Mouse (Mus musculus) lung, postnatal 0 days (tissue): ENCODE data around the gene Hnf4a. TPM values are rescaled to one million over a fixed set of nuclear protein-coding genes. Genes with fewer than 3 reads are reported as not detected.

Experiments
- ATAC-seq: fragments of 200-750 bp; cut with Nextera tagmentation; 2 replicates; pipeline ENCODE4 v1.8.0; 2017; ENCODE audit warnings: moderate library complexity
- DNase-seq: peaks from one replicate; pipeline ENCODE4 v3.0.0-alpha.2; 2016; ENCODE audit warnings: low spot score
- H3K27ac ChIP-seq: fragments of 300-500 bp; sonication (generic); 2 replicates; pipeline ENCODE4 v1.5.1; 2014; ENCODE audit warnings: antibody characterized with exemption, mild to moderate bottlenecking, low read length, mixed read lengths
- H3K27me3 ChIP-seq: fragments of 300-500 bp; sonication (generic); replicated peaks from 2 replicates; pipeline ENCODE4 v1.6.1; 2014; ENCODE audit warnings: low read length, mixed read lengths; ENCODE audit not compliant: insufficient read depth
- H3K36me3 ChIP-seq: fragments of 300-500 bp; sonication (generic); 2 replicates; pipeline ENCODE4 v1.6.1; 2014; ENCODE audit warnings: low read length, mixed read lengths; ENCODE audit not compliant: insufficient read depth
- H3K4me1 ChIP-seq: fragments of 300-500 bp; sonication (generic); 2 replicates; pipeline ENCODE4 v1.6.1; 2014; ENCODE audit warnings: antibody characterized with exemption, low read depth, low read length, mixed read lengths; ENCODE audit not compliant: insufficient read depth
- H3K4me2 ChIP-seq: fragments of 300-500 bp; sonication (generic); replicated peaks from 2 replicates; pipeline ENCODE4 v1.6.1; 2014; ENCODE audit warnings: low read depth, mild to moderate bottlenecking, low read length, moderate library complexity, mixed read lengths
- H3K4me3 ChIP-seq: fragments of 300-500 bp; sonication (generic); 2 replicates; pipeline ENCODE4 v1.5.1; 2014; ENCODE audit warnings: low read depth, low read length
- H3K9ac ChIP-seq: fragments of 300-500 bp; sonication (generic); replicated peaks from 2 replicates; pipeline ENCODE4 v1.6.1; 2014; ENCODE audit warnings: low read depth, mild to moderate bottlenecking
- H3K9me3 ChIP-seq: fragments of 300-500 bp; sonication (generic); 2 replicates; pipeline ENCODE4 v1.6.1; 2016; ENCODE audit warnings: low read length, mixed read lengths
- CTCF ChIP-seq: IDR thresholded peaks from 2 replicates; pipeline ENCODE4 v1.5.1; 2016; ENCODE audit warnings: antibody characterized with exemption, mild to moderate bottlenecking
- EP300 ChIP-seq: IDR thresholded peaks from 2 replicates; pipeline ENCODE4 v1.6.1; 2016; ENCODE audit warnings: antibody characterized with exemption, mild to moderate bottlenecking, control low read depth
- WGBS: fragments of 180-500 bp; shearing (Covaris S2); extraction: QIAGEN DNeasy Blood & Tissue Kit; methylation state at CpG from one replicate; pipeline ENCODE4 v1.1.7; 2014; 5-methylcytosine and 5-hydroxymethylcytosine counted together
- polyA plus RNA-seq: library from polyadenylated mRNA; unstranded; fragments of >200 nt; fragmentation: Nextera tagmentation; extraction: Ambion mirVana; gene quantifications from 2 replicates; pipeline ENCODE4 v1.2.1, GENCODE M21; 2015

Gene Hnf4a
- polyA plus RNA-seq, 1 experiment from 2014 or later: 0.23 TPM

DNA sequence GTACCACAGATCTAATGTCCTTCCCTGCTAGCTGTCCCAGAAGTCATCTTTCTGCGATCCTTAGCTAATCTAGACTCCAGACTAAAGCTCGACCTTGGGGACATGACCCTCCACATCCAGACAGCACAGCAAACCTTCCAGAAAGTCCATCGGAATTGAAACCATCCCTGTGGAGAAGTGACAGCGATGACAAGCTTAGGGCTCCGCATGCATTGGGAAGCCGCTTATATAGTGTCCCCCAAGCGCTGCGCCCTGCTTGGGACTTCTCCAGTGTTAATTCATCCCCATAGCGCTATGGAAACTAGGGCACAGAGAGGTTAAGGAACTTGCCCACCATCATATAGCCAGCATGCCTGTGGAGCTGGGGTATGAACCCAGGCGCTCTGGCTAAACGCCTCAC is 43.8 kb upstream of the Hnf4a start:
- Histone ChIP-seq H3K27me3 (0 out of 2 replicates have a peak, but pooled peaks cover 2% of the 10 kb centered on the region), H3K27ac (no peak overlapping the region), H3K4me1 (no peaks in the 10 kb centered on the region; the same call in 1 of the 2 replicates), H3K36me3 (0 out of 2 replicates have a peak, but pooled peaks cover 4% of the 10 kb centered on the region), H3K9me3 (no peaks in the 10 kb centered on the region), H3K4me3 (no peak overlapping the region), H3K4me2 (no peak overlapping the region), H3K9ac (no peak overlapping the region)
- WGBS: 72% methylated on average over 11 of the region's 11 CpGs
- ATAC-seq (no peak), DNase-seq (no peak)
- no peak for TF ChIP-seq CTCF
- no peak for TF ChIP-seq EP300

DNA sequence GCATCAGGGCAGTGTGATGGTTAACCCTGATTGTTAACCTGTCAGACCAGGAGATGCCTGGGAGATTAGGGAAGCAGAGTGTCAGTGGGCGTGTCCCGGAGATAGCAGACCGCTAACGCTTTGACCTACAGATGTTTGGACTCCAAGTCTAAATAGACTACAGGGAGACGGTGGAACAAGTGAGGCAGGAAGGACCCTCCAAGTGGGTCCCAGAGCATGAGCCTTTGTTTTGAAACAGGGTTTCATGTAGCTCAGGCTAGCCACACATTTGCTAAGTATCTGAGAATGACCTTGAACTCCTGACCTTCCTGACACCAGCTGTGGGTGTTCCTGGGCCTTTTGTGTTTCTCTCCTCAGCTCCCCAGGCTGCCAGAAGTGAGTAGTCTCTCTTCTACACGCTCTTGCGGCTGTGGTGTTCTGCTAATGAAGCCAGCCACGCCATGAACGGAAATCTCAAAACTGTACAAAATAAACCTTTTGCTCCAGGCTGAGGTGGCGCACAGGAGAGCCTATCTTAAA is 43.3 kb upstream of the Hnf4a start:
- H3K27me3 ChIP-seq: no peaks in the 10 kb centered on the region
- H3K9ac ChIP-seq: no peak overlapping the region
- 0 out of 2 replicates have a peak, but pooled peaks cover 4% of the 10 kb centered on the region for H3K36me3 ChIP-seq
- H3K4me3 ChIP-seq: no peak overlapping the region
- DNase-seq: no peak
- TF ChIP-seq EP300 (no peak), CTCF (no peak)
- no peak for ATAC-seq
- H3K4me2 ChIP-seq: no peak overlapping the region
- H3K27ac ChIP-seq: no peak overlapping the region
- 45% methylated on average over 10 of the region's 10 CpGs for WGBS
- H3K4me1 ChIP-seq: no peaks in the 10 kb centered on the region; the same call in 1 of the 2 replicates
- H3K9me3 ChIP-seq: no peaks in the 10 kb centered on the region

DNA sequence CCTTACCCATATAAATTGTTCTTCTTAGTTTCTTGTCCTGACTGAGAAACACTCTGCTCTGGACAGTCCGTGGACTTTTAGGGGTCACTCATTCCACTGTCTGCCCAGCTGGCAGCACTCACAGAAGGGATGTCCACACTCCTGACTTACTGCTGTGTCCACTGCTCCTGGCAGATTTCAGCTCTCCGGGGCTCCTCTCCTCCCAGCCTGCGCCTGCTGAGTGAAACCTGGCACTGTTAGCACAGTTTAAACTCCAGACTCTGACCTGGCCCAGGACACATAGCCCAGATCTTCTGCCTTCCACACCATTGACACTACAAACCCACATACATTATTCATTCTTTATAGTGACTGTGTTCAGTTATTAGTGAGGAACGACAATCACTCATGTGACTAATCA is 42.6 kb upstream of the Hnf4a start:
- ATAC-seq (peak; percentile 36), DNase-seq (peak; percentile 28)
- H3K27me3 ChIP-seq: no peaks in the 10 kb centered on the region
- WGBS: 64% methylated on average over 4 of the region's 4 CpGs
- peaks cover 7% of the 10 kb centered on the region; the same call in 1 of the 2 replicates for H3K36me3 ChIP-seq
- H3K9ac ChIP-seq: no peak overlapping the region
- H3K4me2 ChIP-seq: no peak overlapping the region
- TF ChIP-seq EP300 (no peak), CTCF (no peak)
- no peaks in the 10 kb centered on the region for H3K9me3 ChIP-seq
- H3K4me3 ChIP-seq: no peak overlapping the region
- no peaks in the 10 kb centered on the region for H3K4me1 ChIP-seq
- no peak overlapping the region for H3K27ac ChIP-seq

- Histone ChIP-seq H3K27me3 (no peaks in the 10 kb centered on the region), H3K27ac (no peak overlapping the region), H3K4me2 (no peak overlapping the region), H3K9ac (no peak overlapping the region), H3K36me3 (peaks cover 10% of the 10 kb centered on the region; the same call in 1 of the 2 replicates), H3K9me3 (no peaks in the 10 kb centered on the region), H3K4me3 (no peak overlapping the region), H3K4me1 (no peaks in the 10 kb centered on the region)
- 50% methylated on average over 6 of the region's 6 CpGs for WGBS
- ATAC-seq (peak; percentile 30), DNase-seq (peak; percentile 38)
- TF ChIP-seq EP300: no peak
- no peak for TF ChIP-seq CTCF
Measured at GRCm38 (mm10) chr2:163464562-163464961, 42.0 kb upstream of the Hnf4a start.

GRCm38 (mm10) chr2:163466771-163467170 is 39.8 kb upstream of the Hnf4a start:
- Histone ChIP-seq H3K27me3 (no peaks in the 10 kb centered on the region), H3K4me3 (no peak overlapping the region), H3K9me3 (no peaks in the 10 kb centered on the region), H3K9ac (no peak overlapping the region), H3K4me1 (0 out of 2 replicates have a peak, but pooled peaks cover 3% of the 10 kb centered on the region), H3K36me3 (peaks cover 10% of the 10 kb centered on the region; the same call in 1 of the 2 replicates), H3K27ac (no peak overlapping the region), H3K4me2 (no peak overlapping the region)
- ATAC-seq: peak; percentile 89
- 24% methylated on average over 8 of the region's 8 CpGs for WGBS
- peak; percentile 85 for DNase-seq
- TF ChIP-seq EP300 (peak; percentile 79), CTCF (no peak)

DNA sequence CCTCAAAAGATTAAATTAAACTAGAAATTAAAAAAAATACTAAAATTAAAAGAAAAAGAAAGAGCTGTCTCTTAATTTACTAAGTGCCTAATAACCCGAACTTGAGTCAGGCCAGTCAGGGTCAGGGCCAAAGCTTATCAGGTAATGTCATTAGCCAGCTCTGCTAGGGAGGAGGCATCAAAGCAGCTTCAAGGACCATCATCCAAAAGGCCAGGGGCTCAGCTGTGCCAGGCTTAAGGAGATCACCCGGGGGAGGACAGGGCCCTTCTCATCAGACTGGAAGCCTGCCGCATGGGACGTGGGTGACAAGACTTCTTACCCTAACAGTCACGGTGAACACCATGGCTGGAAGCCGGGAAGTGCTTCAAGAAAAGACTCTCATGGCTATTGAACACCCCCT is 39.0 kb upstream of the Hnf4a start:
- 86% methylated on average over 6 of the region's 6 CpGs for WGBS
- Histone ChIP-seq H3K4me2 (no peak overlapping the region), H3K9ac (no peak overlapping the region), H3K4me1 (0 out of 2 replicates have a peak, but pooled peaks cover 3% of the 10 kb centered on the region), H3K36me3 (peaks cover 10% of the 10 kb centered on the region; the same call in 1 of the 2 replicates), H3K9me3 (no peaks in the 10 kb centered on the region), H3K4me3 (no peak overlapping the region), H3K27me3 (no peaks in the 10 kb centered on the region), H3K27ac (no peak overlapping the region)
- ATAC-seq (no peak), DNase-seq (no peak)
- TF ChIP-seq CTCF (no peak), EP300 (no peak)
